Mouse (Mus musculus) liver, adult 2 months (tissue): ENCODE results near the gene Akap14.

Source experiments
- CTCF ChIP-seq: fragments of 200-500 bp; IDR thresholded peaks from 2 replicates; pipeline ENCODE4 v1.5.1; 2011; ENCODE audit warnings: low read depth, low read length, control low read depth
- POLR2A ChIP-seq: fragments of 200-500 bp; IDR thresholded peaks from 2 replicates; pipeline ENCODE4 v1.6.1; 2011; ENCODE audit warnings: low read length, control low read depth; ENCODE audit not compliant: insufficient read depth; ENCODE audit errors: extremely low read depth

DNA sequence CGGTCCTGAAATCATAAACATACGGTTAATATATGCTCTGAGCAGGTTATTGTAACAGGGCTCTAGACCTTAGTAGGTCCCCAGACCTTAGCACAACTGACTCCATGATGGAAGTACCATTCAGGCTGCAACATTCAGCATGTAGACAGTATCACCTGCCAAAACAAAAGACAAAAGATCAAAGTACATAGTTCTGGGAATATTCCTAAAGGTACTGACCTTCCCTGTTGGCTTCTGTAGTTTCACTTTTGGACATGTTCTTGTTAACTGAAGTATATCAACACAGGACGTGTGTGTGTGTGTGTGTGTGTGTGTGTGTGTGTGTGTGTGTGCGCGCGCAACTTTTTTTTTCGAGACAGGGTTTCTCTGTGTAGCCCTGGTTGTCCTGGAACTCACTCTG lies 43.1 kb downstream of the Akap14 start:
- TF ChIP-seq POLR2A (no peak), CTCF (no peak)
